Mouse (Mus musculus): ENCODE data around the gene Wdcp. TPM values are rescaled to one million over a fixed set of nuclear protein-coding genes. Genes with fewer than 3 reads are reported as not detected.

Gene Wdcp
- total RNA-seq, 2 experiments from 2014 or later: 12.5 to 14.3 TPM

Other genes starting within 250 kb of the Wdcp start
- gene Fam228a, start 104.9 kb upstream of the Wdcp start, total RNA-seq (2021): 1 to 10 TPM; 2.2 to 4.1 TPM
- 10 to 100 TPM; 10.3 to 10.6 TPM for gene Pfn4, start 74.3 kb upstream of the Wdcp start, total RNA-seq (2021)
- gene Fam228b, start 74.0 kb upstream of the Wdcp start, total RNA-seq (2021): 10 to 100 TPM; 17.5 to 25.6 TPM
- gene Sf3b6, start 25.8 kb upstream of the Wdcp start, total RNA-seq (2021): 10 to 100 TPM; 83.2 to 96.7 TPM
- gene Fkbp1b, start 1.7 kb upstream of the Wdcp start, total RNA-seq (2021): 10 to 100 TPM; 55.8 to 57.2 TPM
- under 1 TPM; 0.35 to 0.56 TPM for gene Mfsd2b, start 31.1 kb downstream of the Wdcp start, total RNA-seq (2021)
- 10 to 100 TPM; 44.3 to 46.8 TPM for gene Ubxn2a, start 64.4 kb downstream of the Wdcp start, total RNA-seq (2021)
- gene Atad2b, start 74.0 kb downstream of the Wdcp start, total RNA-seq (2021): 10 to 100 TPM; 36.6 to 38.3 TPM